Mouse (Mus musculus) lung, embryonic 16.5 days (tissue): ENCODE measurements at regions not wholly inside any gene's neighbourhood (a gene's known extent, or its start where the extent isn't known, plus 50 kb on each side); places are given as distances from the start of the nearest gene placed in this dataset.

ENCODE experiments used
- ATAC-seq: fragments of 200-750 bp; cut with Nextera tagmentation; 2 replicates; pipeline ENCODE4 v1.8.0; 2017; ENCODE audit warnings: low read depth, mild to moderate bottlenecking, moderate library complexity
- H3K27ac ChIP-seq: fragments of 300-500 bp; sonication (generic); 2 replicates; pipeline ENCODE4 v1.5.1; 2014; ENCODE audit warnings: mild to moderate bottlenecking, control low read depth, low read length
- H3K27me3 ChIP-seq: fragments of 300-500 bp; sonication (generic); 2 replicates; pipeline ENCODE4 v1.6.1; 2014; ENCODE audit warnings: low read depth, low read length, mixed read lengths; ENCODE audit not compliant: control insufficient read depth, insufficient read depth
- H3K36me3 ChIP-seq: fragments of 300-500 bp; sonication (generic); 2 replicates; pipeline ENCODE4 v1.6.1; 2014; ENCODE audit warnings: low read length; ENCODE audit not compliant: control insufficient read depth, insufficient read depth
- H3K4me1 ChIP-seq: fragments of 300-500 bp; sonication (generic); replicated peaks from 2 replicates; pipeline ENCODE4 v1.6.1; 2014; ENCODE audit warnings: low read length, mixed read lengths; ENCODE audit not compliant: control insufficient read depth, insufficient read depth
- H3K4me2 ChIP-seq: fragments of 300-500 bp; sonication (generic); 2 replicates; pipeline ENCODE4 v1.6.1; 2014; ENCODE audit warnings: low read depth, low read length, control low read depth
- H3K4me3 ChIP-seq: fragments of 300-500 bp; sonication (generic); 2 replicates; pipeline ENCODE4 v1.5.1; 2014; ENCODE audit warnings: mild to moderate bottlenecking, low read length, control low read depth
- H3K9ac ChIP-seq: fragments of 300-500 bp; sonication (generic); 2 replicates; pipeline ENCODE4 v1.6.1; 2014; ENCODE audit warnings: low read length, control low read depth
- H3K9me3 ChIP-seq: fragments of 300-500 bp; sonication (generic); 2 replicates; pipeline ENCODE4 v1.6.1; 2016; ENCODE audit warnings: low read length; ENCODE audit not compliant: control insufficient read depth
- WGBS: fragments of 180-500 bp; shearing (Covaris S2); extraction: QIAGEN DNeasy Blood & Tissue Kit; methylation state at CpG from one replicate; pipeline ENCODE4 v1.1.7; 2014; 5-methylcytosine and 5-hydroxymethylcytosine counted together

GRCm38 (mm10) chr8:127662776-127663499 lies 599.2 kb downstream of the Pard3 start:
- Histone ChIP-seq H3K27ac (no peak overlapping the region), H3K9ac (no peak overlapping the region), H3K27me3 (no peaks in the 10 kb centered on the region), H3K4me2 (no peak overlapping the region), H3K4me1 (no peaks in the 10 kb centered on the region), H3K9me3 (no peaks in the 10 kb centered on the region), H3K36me3 (no peaks in the 10 kb centered on the region), H3K4me3 (no peak overlapping the region)
- WGBS, result 92% methylated on average over 2 of the region's 2 CpGs
- ATAC-seq, result no peak

GRCm38 (mm10) chr8:127666606-127667005 lies 602.9 kb downstream of the Pard3 start:
- no peak for ATAC-seq
- Histone ChIP-seq H3K27me3 (no peaks in the 10 kb centered on the region), H3K4me3 (no peak overlapping the region), H3K9ac (no peak overlapping the region), H3K9me3 (no peaks in the 10 kb centered on the region), H3K36me3 (no peaks in the 10 kb centered on the region), H3K4me2 (no peak overlapping the region), H3K27ac (no peak overlapping the region), H3K4me1 (no peaks in the 10 kb centered on the region)
- WGBS, result 48% methylated on average over 2 of the region's 2 CpGs

GRCm38 (mm10) chr8:127668991-127669390 lies 605.3 kb downstream of the Pard3 start:
- no peaks in the 10 kb centered on the region for H3K36me3 ChIP-seq
- no peak for ATAC-seq
- no peak overlapping the region for H3K27ac ChIP-seq
- no peak overlapping the region for H3K4me2 ChIP-seq
- no peak overlapping the region for H3K9ac ChIP-seq
- H3K4me1 ChIP-seq, result no peaks in the 10 kb centered on the region
- WGBS, result 27% methylated on average over 2 of the region's 2 CpGs
- no peaks in the 10 kb centered on the region for H3K27me3 ChIP-seq
- H3K9me3 ChIP-seq, result no peaks in the 10 kb centered on the region
- no peak overlapping the region for H3K4me3 ChIP-seq

GRCm38 (mm10) chr8:127674063-127674462 lies 610.4 kb downstream of the Pard3 start:
- Histone ChIP-seq H3K4me3 (no peak overlapping the region), H3K9me3 (no peaks in the 10 kb centered on the region), H3K9ac (no peak overlapping the region), H3K36me3 (no peaks in the 10 kb centered on the region), H3K27ac (no peak overlapping the region), H3K27me3 (no peaks in the 10 kb centered on the region), H3K4me1 (no peaks in the 10 kb centered on the region), H3K4me2 (no peak overlapping the region)
- 78% methylated on average over 1 of the region's 1 CpGs for WGBS
- ATAC-seq, result no peak; the same call in 1 of the 2 replicates

GRCm38 (mm10) chr8:127675377-127675776 lies 611.7 kb downstream of the Pard3 start:
- no peaks in the 10 kb centered on the region for H3K9me3 ChIP-seq
- H3K4me3 ChIP-seq, result no peak overlapping the region
- 69% methylated on average over 4 of the region's 4 CpGs for WGBS
- H3K4me1 ChIP-seq, result no peaks in the 10 kb centered on the region
- H3K4me2 ChIP-seq, result no peak overlapping the region
- H3K27ac ChIP-seq, result no peak overlapping the region
- ATAC-seq, result no peak
- H3K27me3 ChIP-seq, result no peaks in the 10 kb centered on the region
- H3K9ac ChIP-seq, result no peak overlapping the region
- no peaks in the 10 kb centered on the region for H3K36me3 ChIP-seq

GRCm38 (mm10) chr8:127680205-127680604 lies 616.5 kb downstream of the Pard3 start:
- H3K4me1 ChIP-seq, result no peaks in the 10 kb centered on the region; the same call in 1 of the 2 replicates
- 46% methylated on average over 3 of the region's 3 CpGs for WGBS

GRCm38 (mm10) chr8:127684213-127684612 lies 620.5 kb downstream of the Pard3 start:
- WGBS, result 23% methylated on average over 5 of the region's 5 CpGs
- peak; percentile 67; the same call in 1 of the 2 replicates for ATAC-seq
- no peak overlapping the region for H3K4me3 ChIP-seq

More at GRCm38 (mm10) chr8:127680205-127680604, 616.5 kb downstream of the Pard3 start:
- H3K27me3 ChIP-seq, result no peaks in the 10 kb centered on the region
- no peak overlapping the region for H3K27ac ChIP-seq
- H3K4me2 ChIP-seq, result no peak overlapping the region
- H3K9me3 ChIP-seq, result no peaks in the 10 kb centered on the region
- no peaks in the 10 kb centered on the region for H3K36me3 ChIP-seq
- no peak overlapping the region for H3K4me3 ChIP-seq
- no peak overlapping the region for H3K9ac ChIP-seq
- no peak for ATAC-seq

GRCm38 (mm10) chr8:127690792-127691191 lies 627.1 kb downstream of the Pard3 start:
- H3K9me3 ChIP-seq, result no peaks in the 10 kb centered on the region
- H3K4me3 ChIP-seq, result no peak overlapping the region
- H3K27me3 ChIP-seq, result no peaks in the 10 kb centered on the region
- H3K9ac ChIP-seq, result no peak overlapping the region
- 85% methylated on average over 4 of the region's 4 CpGs for WGBS
- no peak for ATAC-seq
- no peak overlapping the region for H3K27ac ChIP-seq
- H3K36me3 ChIP-seq, result no peaks in the 10 kb centered on the region
- no peak overlapping the region for H3K4me2 ChIP-seq
- H3K4me1 ChIP-seq, result no peaks in the 10 kb centered on the region

More at GRCm38 (mm10) chr8:127684213-127684612, 620.5 kb downstream of the Pard3 start:
- no peaks in the 10 kb centered on the region; the same call in 1 of the 2 replicates for H3K4me1 ChIP-seq
- no peak overlapping the region for H3K4me2 ChIP-seq
- no peak overlapping the region for H3K27ac ChIP-seq
- H3K9me3 ChIP-seq, result no peaks in the 10 kb centered on the region
- no peaks in the 10 kb centered on the region for H3K27me3 ChIP-seq
- no peaks in the 10 kb centered on the region for H3K36me3 ChIP-seq
- H3K9ac ChIP-seq, result no peak overlapping the region

GRCm38 (mm10) chr8:127698404-127698803 lies 634.7 kb downstream of the Pard3 start:
- H3K4me1 ChIP-seq, result no peaks in the 10 kb centered on the region
- no peaks in the 10 kb centered on the region for H3K36me3 ChIP-seq
- no peak overlapping the region for H3K9ac ChIP-seq
- WGBS, result 85% methylated on average over 4 of the region's 4 CpGs
- H3K27me3 ChIP-seq, result no peaks in the 10 kb centered on the region
- no peaks in the 10 kb centered on the region for H3K9me3 ChIP-seq
- no peak for ATAC-seq
- no peak overlapping the region for H3K4me3 ChIP-seq
- no peak overlapping the region for H3K27ac ChIP-seq
- H3K4me2 ChIP-seq, result no peak overlapping the region
